Mouse (Mus musculus) kidney, postnatal 10 days (tissue): ENCODE results near the gene Fam25c.
A peak's percentile ranks its signal among the peaks of the same experiment; 100 is the strongest.

Experiments
- DNase-seq: peaks from one replicate; pipeline ENCODE4 v3.0.0; 2021; ENCODE audit warnings: mixed read lengths

The Fam25c gene

DNA sequence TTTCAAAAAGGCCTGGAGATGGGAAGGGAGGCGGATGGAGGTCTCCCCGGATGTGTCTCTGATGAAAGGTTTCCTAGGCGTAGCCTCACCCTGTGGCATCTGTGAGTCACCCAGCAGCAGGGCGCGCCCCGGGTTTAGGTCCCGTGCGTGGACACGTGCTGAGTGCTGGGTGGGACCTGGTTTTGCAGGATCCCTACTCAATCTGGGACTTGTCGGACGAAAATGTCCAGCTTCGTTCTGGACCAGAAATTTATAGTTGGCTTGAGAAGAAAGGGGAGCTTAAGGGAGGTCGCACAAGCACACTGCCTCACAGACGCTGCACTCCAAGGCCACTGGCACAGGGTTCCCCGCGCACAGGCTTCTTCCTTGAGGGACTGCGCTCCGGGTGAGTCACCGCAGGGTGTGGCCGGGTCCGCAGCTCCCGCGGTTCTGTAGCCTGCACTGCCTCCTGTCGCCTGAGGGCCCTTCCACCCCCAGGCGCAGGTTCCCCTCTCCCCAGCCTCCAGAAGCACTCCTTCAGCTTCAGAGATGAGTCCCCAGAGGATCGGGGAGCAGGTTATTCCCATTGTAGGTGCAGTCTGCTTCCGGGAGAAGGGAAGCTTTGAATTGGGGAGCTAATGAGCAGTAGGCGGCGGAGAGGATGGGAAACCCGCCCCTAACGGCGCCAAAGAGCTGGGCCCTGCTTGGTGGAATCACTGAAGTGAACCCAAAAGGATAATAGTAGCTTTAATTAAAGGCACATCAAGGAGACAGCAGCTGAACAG lies 8.4 kb upstream of the Fam25c start:
- DNase-seq, result peak; percentile 78

DNA sequence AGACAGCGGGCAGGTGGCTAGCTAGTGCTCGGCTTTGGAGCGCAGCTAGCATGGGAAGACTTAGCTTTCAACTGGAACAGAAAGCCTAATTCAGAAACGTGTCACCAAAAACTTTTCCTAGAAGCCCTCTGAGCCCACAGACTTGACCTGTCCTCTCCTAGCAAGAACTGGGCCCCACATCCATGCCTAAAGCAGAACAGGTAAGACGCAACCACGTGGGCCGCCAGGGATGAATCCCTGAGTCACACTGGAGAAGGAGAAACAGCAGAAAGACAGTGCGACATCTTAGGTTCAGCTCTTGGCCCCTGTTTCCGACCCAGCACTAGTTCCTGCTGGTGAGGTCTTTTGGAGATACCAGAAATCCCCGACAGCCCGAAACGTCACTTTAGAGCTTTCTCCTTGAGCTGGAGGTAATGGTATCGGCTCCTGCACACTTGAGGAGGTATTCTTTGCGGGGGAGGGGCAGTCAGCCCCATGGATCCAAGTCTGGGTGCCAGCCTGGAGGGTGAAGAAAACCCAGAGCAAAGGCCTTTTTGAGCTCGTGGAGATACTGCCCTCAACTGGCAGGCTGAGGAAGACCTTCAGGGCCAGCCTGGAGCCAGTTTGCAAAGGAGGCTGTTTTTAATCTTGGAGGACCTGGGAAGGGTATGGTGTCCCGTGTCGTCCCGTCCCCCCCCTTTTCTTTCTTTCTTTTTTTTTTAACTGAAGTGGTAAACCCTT lies 7.7 kb upstream of the Fam25c start:
- peak; percentile 80 for DNase-seq

DNA sequence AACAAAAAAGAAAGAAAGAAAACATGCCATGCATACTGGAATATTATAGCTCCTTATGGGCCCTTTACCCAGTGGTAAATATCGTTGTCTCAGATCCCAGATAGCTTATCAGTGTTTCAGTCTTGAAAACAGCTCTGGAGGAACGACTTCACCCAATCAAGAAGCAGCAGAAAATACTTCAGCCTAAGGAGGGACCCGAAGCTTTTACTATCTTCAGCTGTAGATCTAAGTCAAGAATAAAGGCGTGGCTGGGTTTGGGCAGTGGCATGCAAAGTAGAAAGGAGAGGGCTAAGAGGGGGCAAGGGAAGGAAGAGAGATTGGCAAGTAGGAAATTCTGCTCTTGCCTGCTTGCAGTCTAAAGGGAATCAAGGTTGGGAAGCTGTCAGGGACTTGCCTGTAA lies 6.9 kb upstream of the Fam25c start:
- no peak for DNase-seq

DNA sequence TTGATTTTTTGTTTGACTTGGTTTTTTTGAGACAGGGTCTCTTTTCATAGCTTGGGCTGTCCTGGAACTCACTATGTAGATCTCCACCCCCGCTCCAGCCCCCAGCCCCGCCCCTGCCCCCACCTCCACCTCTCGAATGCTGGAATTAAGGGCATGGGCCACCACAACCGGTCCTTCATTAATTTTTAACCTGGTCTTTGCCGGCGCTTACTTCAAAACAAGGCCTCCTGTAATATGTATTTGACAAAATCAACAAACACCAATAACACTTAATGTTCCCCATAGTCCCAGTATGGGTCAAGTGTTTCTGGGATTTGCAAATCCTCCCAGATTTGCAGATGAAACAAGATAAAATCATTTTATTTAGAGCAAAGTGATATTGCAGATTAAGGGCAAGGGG lies 5.0 kb upstream of the Fam25c start:
- DNase-seq, result peak; percentile 39

DNA sequence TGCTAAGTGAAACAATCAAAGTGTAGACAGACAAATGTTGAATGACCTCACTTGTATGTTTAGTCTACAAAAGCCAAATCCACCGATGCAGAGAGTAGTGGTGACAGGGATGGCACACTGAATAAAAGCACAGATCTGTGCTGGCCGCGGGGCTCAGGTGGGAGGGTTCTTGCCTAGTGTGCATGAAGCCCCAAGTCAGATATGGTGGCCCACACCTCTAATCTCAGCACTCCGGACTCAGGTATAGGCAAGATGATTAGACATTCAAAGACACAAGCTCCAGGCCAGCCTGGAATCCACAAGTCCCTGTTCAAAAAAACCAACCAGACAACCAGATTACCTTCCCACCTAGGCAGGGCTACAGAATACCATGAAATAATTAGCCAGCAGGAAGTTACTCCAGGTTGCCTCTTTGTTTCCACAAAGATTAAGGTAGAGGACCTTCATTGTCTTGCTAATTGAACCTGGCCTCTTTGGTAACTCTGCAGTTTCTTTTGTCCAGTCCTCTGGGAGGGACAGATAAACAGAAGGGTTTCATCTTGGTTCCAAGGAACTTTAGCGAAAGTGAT lies 4.5 kb upstream of the Fam25c start:
- DNase-seq, result no peak

DNA sequence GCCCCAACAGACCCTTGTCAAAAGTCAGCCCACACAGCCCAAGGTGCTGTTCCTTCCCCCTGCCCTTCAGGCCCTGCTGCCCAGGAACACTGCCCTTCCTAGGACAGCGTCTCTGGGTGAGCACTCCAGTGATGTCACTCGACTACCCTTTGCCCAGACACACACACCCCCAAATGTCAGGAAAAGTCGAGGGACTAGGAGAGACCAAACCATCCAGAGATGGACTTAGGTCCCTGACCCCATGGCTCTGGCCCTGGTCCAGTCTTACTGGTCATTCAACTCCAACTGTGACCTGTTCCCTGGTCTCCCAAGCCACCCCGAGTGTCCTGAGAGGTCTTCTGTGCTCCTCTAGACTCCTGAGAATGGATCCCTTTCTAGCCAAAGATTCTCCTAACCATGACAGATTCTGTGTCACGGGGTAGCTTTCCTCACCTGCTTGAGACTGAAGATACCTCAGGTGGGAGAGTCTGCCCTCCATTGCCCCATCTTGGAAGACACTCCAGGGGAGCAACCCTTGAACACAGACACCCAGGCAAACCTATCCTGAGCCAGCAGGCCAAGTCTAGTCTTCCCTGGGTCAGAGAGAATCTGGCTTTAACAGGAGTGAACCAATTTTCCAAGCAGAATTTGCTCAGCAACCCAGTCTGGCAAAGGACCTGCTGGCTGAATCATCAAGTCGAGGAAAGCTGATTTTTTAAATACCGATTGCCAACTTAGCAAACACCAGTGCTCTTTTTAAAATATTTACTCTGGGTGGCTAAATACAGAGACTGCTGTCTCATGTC lies 2.6 kb upstream of the Fam25c start:
- DNase-seq, result peak; percentile 58

DNA sequence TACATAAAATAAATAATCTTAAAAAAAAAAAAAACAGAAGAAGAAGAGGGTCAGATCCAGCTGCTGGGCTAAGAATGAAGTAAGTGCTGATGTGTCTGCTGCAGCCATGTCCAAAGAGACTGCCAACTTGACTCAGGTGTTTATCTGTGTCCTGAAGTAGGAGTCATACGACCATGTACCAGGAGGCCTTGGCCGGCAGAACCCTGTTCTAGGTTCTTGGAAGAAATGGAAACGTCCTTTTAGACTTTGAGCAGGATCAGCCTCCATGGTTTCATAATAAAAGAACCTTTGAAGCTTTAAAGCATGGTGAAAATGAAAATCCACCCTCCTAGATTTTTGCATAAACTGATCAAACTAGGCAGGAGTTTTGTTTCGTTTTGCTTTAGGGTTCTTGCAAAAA lies 777 bp downstream of the Fam25c start:
- no peak for DNase-seq

DNA sequence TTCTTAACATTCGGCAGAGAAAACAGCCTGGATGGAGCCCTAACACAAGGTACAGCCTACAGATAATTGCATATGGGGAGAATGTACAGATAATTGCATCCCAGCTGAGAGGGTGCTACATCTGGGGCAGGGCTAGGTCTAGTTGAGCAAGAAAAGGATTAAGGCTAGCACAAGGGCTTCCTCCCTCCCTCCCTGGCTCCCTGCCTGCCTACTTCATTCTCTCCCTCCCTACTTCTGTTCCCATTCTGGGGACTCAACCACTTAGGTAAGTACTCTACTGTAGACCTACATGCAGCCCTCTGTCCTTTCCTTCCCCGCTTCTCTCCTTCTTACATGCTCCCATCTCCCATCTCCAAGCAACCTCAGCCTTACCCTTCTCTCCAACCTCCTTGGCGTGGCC lies 1.9 kb downstream of the Fam25c start:
- DNase-seq, result no peak

DNA sequence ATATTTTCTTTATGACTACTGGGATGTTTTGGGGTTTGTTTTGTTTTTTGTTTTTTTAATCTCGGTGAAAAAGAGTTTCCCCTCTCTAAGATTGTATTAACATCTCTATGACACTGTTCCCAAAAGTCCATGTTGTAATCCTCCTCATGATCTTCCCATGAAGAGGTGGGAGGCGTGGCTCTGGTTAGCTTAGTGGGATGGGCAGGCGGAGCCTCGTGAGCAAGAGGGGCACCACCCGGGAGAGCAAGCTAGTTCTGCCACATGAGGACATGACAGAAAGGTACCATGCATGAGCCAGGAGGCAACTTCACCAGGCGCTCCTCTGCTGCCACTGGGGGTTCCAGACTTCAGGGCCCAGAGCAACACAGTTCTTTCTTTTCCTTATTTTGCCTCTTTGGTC lies 2.7 kb downstream of the Fam25c start:
- no peak for DNase-seq

DNA sequence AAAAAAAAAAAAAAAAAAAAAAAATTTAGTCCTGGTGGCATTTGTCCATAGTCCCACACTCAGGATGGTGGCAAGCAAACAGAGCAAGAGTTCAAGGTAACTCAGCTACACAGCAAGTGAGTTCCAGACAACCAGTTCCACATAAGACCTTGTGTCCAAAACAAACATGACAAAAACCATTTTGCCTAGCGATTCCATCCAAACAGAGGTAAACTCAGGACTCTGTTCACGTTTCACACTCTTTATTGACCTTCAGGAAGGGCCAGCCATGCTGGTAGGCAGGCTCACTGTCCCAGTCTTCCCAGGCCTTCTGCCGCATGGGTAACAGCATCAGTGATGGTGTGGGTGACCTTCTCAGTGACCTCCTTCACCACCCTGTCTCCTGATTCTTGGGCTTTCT lies 3.6 kb downstream of the Fam25c start:
- DNase-seq, result no peak

DNA sequence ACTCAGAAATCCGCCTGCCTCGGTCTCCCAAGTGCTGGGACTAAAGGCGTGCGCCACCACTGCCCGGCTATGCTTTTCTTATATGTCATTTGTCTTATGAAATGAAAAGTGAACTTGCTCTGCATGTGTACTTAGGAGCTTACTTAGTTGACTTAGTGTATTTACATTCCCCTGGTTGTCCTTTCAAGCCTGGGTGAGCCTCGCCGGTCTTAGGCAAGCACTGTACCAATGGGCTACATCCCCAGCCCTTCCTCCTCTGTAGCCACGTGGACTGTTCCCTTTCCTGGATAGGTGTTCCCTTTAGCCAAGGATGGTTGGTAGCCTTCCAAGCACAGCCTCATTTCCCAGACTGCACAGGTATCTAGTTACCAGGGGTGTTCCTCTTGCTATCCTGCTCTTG lies 6.2 kb downstream of the Fam25c start:
- no peak for DNase-seq

DNA sequence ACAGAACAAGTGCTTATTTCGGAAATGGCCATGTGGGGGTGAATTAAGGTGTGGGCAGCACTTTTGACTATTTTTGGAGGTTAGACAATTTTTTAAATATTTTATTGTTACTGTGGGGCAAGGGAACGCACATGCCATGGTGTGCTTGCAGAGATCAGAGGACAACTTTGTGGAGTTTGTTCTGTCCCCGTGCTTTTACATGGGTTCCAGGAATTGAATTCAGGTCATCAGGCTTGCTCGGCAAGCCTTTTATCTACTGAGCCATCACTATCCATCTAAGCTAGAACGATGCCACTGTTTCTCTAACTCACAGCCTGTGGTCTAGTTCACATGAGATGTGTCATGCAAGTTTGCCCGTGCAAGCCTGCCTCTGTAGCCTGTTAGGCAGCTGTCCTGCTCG lies 6.9 kb downstream of the Fam25c start:
- no peak for DNase-seq

DNA sequence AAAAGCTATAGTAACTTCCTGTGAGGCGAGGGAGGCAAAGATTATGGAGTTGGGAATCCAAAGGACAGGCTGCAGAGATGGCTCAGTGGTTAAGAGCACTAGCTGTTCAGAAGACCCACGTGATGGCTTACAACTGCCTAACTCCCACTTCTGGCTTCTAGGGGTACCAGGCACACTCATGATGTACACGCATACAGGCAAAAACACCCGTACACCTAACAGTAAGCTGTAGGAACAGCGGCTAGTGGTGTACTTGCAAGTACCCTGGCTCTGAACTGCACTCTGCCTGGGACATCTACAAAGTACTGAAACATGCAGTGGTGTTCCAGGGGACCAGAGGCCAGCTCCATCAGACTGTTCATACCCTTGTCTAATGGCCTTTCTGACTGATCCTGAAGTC lies 8.1 kb downstream of the Fam25c start:
- no peak for DNase-seq

DNA sequence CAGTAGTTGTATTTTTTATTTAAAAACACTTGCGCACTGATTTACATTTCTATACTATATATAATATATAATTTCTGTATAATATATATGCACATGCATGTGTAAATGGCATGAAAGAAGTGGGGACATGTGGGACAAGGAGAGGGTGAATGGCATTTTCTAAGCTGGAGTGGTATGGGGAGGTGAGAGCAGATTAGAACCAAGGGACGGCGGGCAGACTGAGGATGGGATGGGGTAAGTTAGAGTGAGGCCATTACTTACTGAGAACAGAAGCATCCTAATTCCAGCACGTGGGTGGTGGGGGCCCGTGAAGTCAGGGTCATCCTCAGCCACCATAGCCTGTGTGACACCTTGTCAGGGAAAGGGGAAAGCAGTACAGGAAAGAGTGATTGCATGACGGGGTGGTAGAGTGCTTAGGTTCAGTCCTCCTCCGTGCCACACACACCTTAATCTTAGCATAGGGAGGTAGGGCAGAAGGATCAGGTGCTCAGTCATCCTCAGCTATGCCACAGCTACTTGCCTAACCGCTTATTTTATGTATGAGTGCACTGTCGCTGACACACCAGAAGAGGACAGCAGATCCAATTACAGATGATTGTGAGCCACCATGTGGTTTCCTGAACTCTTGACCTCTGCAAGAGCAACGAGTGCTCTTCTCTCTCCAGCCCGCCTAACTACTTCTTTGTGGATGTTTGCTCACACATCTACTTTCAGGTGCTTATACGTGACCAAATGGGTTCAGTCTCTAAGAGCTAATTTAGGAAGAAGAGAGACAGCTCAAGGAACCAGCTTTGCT lies 9.3 kb downstream of the Fam25c start:
- no peak for DNase-seq

DNA sequence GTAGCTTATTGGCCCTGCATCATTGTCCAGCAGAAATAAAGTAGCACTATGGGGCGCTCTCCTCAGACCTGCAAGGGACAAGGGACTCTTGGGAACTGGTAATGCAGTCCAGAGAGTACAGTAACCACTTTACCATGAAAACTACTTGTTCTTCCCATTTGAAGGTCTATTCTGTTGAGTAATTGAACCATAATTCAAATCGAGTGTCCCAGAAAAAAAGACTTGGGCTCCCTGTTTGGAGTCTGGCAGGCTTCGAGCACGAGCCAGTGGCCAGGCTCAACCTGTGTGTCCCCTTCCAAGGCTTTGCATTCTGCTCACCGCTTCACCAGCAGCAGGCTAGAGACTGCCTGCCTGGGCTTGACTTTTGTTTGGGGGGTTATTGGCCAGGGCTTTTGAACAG lies 10.9 kb downstream of the Fam25c start:
- DNase-seq, result no peak

DNA sequence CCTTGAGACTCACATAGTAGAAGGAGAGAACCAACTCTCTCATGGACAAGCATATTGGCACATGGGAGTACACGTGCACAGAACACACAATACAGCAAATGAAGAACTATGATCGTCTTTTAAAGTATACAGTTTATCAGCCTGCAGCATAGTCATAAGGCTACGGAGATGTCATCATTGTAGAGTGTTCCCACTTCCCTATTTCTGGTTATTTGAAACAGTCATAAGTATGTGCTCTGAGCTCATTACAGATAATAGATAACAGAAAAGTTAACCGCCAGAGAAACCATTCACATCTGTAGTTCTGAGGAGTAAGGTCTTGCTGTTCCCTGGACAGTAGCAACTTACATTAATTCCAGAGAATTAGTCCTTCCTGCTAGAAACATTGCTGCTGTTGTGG lies 12.2 kb downstream of the Fam25c start:
- no peak for DNase-seq

DNA sequence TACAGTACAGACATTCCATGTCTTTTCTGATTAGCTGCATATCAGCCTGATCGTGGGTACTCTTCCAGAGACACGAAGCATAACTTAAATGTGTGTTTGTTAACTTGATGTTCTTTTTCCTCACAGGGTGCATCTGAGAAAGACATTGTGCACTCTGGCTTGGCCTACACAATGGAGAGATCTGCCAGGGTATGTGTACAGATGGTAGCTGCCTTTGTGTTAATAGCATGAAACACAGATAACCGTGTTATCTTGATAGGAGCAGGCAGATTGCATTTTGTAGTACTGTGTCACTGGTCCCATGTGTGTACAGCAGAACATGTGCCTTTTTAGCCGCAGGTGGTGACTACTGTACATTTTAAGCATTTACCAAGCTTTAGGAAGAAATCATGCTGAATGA lies 13.2 kb downstream of the Fam25c start:
- DNase-seq, result no peak

DNA sequence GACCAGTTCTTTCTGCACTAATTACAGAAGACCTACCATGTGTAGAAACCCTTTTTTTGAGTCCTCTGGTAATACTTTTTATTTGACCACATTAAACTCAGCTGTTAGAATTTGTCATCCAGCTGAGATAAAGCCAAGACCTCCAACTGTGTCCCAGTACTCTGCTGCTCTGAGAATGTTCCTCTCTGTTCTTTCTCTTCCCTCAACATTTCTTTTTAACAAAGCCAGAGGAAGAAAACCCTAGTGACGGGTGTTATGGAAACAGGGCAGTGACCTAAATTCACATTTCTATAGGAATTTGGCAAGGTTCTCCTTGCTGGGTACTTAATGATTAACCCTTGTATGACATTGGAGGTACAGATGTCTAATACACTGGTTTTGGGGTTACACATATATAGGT lies 15.8 kb downstream of the Fam25c start:
- DNase-seq, result no peak

DNA sequence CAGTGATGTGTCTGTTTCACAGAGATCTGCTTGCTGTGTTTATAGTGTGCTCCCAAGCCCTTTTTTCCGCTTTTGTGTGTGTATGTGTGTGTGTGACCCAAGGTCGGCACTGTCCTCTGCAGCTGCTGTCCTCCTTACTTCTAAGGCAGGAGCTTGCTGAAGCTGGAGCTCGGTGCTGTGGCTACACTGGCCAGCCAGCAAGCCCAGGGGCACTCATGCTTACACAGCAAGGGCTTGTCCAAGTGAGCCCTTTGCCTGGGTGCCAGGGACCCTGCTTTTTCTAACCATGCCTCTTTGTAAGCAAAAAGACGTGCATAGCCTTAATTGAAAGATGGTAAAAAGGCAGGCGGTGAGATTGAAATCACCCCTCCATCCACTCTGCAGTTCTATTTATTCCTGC lies 22.8 kb downstream of the Fam25c start:
- DNase-seq, result no peak

DNA sequence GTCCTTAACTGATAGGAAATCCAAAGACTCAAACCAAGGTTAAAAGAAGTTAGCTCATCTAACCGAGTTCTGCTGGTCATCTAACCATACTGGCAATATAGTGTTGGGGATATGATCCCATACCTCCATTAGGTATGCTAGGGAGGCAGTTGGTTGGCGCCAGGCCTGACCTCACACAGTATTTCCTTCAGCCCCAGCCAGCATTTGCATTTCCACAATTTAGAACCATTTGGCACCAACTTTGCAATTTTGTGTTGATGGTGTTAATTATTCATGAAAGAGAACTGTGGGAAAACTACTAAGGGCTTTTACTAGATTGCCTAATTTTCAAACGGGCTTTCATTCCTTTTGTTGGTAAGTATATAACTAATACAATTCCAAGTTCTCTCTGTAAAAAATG lies 23.3 kb downstream of the Fam25c start:
- no peak for DNase-seq

DNA sequence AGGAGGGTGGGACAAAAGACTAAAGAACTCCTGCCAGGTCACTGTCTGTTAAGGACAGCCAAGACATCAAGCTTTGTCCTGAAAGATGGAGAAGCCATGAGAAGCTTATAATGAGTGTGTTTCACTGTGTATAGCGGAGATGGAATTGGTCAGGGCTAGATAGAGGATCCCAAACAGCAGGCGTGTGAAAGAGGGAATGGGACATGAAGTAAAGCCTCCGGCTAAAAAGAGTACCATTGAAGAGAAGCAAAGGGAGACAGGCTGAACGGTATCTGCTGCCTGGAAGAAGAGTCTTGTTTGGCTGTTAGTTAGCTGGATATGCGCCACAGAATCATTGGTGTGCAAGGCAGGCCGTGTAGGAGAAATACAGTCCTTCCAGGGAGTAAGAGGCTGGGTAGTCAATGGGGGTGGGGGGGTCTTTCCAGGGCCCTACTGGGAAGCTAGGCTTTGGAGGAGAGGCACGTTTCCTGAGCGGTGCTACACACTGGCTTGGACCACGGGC lies 24.5 kb downstream of the Fam25c start:
- DNase-seq, result no peak

DNA sequence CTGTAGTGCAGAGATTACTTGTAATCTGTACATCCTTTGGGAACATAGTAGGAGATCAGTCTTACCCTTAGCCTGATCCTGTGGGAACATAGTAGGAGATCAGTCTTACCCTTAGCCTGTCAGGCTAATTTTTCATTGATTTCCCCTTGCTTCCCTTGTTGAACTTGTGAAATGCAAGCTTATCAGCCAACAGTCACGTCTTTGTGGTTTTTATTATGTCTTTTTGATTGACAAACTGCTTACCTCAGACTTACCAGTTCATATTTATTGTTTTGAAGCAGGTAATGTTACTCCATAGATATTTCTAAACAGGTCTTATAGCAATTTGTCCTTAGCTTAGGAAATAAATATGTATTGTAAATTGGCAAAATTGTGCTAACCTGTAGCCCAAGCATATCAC lies 27.6 kb downstream of the Fam25c start:
- no peak for DNase-seq

DNA sequence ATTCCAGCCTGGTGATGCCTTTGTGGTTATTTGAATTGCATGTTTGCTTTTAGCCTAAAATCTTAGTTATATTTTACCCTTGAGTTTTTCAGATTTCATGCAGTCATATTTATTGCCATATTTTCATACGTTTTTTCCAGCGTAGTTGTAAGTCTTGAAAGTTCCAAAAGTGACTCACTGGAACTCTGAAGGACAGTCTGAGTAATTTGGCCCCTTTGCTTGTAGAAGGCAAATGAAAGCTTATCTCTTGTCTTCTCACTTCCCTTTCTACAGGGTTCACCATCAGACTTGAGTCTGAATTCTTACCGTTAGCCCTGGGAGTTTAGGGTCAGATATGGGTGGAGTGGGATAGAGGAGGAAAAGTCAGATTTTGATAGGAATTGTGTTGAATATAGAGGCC lies 28.6 kb downstream of the Fam25c start:
- no peak for DNase-seq
